Mouse (Mus musculus) testis, postnatal 14 days (tissue): Measurements from ENCODE around the gene Rfc5.

Experiments used
- DNase-seq: peaks from one replicate; pipeline ENCODE4 v3.0.0; 2021; ENCODE audit warnings: low spot score

Gene Rfc5

DNA sequence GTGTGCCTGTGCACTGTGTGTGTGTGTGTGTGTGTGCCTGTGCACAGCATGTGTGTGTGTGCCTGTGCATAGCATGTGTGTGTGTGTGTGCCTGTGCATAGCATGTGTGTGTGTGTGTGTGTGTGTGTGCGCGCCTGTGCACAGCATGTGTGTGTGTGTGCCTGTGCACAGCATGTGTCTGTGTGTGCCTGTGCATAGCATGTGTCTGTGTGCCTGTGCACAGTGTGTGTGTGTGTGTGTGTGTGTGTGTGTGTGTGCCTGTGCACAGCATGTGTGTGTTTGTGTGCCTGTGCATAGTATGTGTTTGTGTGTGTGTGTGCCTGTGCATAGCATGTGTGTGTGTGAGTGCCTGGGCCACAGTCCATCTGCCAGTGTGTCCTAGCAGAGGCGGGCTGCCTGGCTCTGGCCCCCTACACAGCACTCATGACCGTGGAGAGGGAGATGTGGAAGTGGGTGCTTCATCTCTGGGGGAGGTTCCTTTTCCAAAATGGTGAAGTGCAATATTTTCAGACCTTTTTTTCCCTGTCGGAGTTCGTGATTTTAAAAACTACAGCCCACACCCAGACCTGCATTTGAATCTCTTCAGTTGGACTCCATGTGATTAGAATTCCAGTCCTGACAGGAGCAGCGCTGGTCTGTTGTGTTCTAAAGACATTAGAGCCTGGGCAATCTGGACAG is 14.3 kb downstream of the Rfc5 start:
- DNase-seq = no peak

DNA sequence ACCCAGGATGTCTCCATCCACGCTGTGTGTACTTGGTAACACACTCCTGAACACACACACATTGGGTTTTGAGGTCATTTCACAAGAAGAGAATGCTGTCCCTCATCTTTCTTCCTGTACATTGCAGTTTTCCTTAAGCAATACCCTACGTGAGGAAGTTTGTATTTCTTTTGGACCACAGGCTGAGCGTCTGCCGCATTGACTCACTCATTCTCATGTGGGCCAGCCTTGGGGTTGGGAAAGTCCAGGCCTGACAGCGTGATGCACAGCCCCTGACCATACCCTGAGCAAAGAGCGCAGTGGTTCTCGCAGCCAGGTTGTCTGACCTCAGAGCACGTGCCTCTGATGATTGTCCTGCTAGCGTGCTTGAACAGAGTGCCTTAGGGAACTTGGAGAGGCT is 15.4 kb downstream of the Rfc5 start:
- no peak for DNase-seq

DNA sequence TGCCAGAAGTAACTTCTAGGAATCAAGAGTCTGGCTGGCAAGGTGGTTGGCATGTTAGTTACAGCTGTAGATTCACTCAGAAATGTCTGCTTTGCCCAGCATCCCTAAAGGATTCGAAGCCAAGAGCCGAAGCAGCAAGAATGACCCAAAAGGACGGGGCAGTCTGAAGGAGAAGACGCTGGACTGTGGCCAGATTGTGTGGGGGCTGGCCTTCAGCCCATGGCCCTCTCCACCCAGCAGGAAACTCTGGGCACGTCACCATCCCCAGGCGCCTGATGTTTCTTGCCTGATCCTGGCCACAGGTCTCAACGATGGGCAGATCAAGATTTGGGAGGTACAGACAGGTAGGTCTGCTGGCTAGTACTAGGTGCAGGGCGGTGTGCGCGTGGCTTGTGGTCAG is 18.3 kb downstream of the Rfc5 start:
- DNase-seq = no peak

DNA sequence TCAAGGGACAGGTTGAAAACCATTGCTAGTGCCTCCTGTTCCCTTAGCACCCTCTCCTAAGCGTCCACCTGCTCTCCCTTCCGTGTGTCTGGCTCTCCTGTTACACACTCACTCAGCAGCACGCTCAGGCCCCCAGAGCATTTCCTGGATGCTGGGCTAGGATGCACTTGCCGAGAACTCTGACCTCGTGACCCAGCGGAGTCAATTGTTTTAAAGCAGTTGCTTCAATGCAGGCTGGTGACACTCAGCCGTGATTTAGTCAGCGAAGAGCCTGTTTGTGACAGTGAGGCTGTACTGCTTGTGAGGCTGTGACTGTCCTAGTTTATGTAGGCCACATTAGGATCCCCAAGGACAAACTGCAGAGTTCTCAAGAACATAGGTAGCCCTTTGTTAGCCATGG is 21.6 kb downstream of the Rfc5 start:
- DNase-seq = no peak

DNA sequence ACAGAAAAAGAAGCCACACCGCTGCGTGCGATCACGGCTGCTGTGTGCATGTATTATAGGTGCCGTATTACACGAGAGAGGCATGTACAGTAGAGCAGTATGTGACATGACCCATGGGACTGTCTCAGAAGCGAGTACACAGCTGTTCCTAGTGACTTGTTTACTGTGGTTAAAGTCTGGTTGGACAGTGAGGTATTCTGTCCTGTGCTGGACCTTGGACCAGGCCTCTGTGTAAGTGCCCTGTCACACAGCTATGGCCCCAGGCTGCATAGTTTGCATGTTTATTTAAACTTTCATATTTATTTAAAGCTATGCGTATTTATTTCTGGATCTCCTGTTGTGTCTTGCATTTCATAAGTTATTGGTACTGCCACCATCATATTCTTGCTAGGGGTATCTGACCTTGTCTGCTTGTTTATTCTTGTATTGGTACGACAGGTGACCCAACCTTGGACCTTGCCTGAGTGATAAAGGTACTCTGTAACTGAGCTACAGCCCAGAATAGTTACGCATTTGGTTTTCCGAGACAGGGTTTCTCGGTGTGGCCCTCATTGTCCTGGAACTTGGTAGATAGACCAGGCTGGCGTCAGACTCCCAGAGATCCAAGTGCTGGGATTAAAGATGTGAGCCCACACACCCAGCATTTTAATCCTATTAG is 22.8 kb downstream of the Rfc5 start:
- DNase-seq = no peak

DNA sequence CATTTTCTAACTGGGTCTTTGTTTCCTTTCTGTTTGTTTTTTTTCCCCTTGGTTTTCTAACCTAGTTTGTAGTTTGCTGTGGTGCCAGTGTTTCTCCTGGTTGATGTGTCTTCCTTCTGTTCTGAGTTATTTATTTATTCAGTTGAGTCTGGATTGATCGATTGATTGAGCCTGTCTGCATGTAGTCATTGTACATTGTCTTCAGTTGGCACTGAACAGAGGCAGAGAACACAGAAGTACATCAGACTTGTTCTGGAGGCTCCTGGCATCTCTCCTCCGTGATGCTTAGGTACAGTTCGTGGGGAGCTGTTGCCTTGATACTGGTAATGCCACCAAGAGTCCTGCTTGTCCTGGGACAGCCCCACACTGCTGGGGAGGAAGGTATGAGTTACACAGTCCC is 24.0 kb downstream of the Rfc5 start:
- DNase-seq = no peak

DNA sequence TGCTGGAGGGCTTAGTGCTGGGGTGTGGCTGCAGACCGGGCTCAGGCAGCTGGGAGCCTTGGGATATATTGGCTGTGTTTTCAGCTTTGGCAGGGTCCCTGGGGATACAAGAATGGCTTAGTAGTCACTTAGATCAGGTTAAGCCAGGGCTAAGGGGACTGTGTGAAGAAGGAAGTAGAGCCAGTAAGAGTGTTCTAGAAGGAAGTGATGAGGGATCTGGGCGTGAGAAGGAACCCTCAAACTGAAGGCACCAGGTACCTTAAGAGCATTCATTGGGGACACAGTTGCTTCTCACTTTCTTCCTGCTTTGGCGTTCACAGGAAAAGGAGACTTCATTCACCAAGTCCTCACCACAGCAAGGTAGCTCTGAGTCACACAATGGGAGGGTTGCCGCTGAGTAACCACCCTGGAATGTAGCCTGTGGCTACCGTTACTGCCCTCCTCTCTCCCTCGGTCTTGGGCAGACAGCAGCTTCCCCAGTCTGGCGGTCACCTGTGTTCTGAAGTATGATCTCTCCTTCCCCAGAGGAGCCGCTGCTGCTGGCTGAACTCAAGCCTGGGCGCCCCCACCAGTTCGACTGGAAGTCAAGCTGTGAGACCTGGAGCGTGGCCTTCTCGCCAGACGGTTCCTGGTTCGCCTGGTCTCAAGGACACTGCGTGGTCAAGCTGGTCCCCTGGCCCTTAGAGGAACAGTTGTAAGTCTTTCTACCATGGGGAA is 25.6 kb downstream of the Rfc5 start:
- DNase-seq = no peak

DNA sequence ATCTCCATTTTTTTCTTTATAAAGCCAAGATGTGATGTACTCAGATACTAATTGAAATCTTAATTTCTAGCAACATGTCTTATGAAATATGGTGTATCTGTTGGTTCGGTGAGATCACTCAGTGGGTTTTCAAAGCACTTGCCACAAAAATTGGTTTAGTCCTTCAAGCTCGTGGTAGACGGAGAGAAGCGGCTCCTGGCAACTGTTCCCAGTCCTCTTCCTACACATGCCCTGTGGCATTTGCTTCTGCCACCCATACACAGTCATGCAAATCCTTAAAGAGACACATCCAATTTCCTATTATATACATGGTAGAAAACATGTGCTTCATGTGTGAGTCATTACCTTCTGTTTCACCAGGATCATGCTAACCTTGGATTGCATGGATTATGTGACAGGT is 27.3 kb downstream of the Rfc5 start:
- no peak for DNase-seq

DNA sequence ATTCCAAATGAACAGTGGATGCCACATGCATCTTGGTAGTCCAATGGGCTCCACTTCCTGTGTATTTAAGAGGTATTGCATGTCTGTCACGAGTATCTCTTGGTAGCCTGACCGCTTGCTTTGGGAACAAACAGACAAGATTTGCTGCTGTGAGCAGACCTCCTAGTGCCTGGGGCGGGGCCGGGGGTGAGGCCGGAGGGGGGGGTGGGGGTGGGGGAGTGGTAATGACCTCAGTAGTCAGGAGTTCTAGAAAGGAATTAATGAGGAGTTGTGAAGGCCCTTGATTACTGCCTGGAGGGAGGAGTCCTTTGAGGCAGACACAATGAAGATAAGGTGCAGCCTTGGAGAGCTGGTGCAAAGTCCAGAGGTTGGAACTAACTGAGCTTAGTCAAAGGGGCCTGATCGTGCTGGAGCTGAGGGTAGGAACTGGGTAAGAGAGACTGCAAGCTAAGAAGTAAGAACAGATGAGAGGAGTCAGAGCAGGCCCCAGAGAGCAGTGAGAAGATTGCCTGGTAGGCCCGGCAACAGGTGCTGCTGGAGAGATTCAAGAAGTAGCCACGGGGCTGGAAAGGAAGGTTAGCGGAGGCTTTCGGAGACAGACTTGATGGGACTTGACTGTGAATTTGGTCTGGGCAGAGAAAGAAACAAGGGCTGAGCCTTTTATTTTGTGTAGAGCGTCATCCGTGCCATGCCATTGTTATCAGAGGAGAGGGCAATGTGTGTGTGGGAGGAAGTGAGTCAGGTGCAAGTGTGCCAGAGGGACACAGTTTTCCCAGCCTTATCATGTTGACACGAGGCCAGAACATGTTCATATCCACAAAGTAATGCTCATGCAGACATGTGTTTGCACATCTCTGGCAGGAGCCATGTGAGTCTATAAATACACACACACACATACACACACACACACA is 28.0 kb downstream of the Rfc5 start:
- DNase-seq = peak; percentile 66

DNA sequence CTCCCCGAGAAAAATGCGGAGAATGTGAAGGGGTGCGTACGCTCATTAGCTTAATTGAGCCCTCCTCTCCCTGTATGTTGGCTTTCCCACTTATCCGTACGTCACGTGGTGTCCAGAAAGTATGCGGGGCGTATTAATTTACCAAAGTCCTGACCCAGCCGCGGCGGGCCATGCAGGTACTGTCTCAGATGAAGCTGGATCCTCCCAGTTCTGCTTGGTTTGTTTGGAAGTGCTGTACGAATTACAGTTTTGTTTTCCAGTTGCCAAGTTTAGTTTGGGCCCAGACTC is 28.7 kb downstream of the Rfc5 start:
- DNase-seq = no peak

DNA sequence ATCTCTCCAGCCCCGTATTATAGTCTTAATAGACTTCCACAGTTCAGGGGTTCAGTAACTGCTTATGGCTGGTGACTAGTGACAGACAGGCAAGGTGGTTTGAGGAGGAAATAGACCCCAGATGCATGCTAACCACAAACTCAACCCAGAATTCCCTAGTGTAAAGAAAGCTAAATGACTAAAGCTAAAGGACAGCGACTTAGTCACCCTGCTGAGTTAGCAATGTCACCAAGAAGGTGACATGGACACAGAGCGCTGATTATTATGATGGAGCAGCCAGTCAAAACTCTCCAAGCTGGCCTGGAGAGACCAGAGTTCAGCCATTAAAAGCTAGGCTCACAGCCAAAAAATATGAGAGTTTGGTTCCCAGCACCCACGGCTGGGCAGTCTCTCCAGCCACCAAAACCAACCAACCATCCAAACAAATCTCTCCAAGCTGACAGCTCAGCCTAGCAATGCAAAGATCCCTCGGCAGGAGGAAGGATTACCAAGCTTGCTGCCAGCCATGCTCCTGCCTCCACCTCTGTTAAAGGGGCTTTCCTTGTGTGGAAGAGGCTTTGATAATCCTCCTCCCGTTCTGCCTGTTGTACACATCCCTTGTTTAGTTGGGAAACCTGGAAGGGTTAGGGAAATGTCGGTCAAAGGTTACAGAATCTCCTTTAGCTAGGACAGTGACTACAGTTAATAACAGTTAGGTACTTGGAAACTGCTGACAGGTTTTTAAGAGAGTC is 29.2 kb downstream of the Rfc5 start:
- no peak for DNase-seq

DNA sequence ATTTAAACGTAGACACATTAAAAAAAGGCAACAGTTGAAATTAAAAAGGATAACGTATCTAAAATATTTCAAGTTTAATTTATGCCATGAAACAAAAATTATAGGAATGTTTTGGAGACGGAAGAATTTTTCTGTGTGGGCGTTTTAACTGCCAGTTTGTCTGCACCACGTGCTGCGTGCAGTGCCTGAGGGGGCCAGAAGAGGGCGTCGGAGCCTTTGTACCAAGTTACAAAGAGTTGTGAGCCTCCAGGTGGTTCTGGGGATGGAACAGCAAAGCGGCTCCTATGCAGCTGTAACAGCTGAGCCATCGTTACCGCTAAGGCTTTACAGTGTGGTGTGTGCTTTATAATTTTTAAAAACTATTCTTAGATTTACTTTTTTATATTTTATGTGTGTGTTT is 30.1 kb downstream of the Rfc5 start:
- peak; percentile 84 for DNase-seq

DNA sequence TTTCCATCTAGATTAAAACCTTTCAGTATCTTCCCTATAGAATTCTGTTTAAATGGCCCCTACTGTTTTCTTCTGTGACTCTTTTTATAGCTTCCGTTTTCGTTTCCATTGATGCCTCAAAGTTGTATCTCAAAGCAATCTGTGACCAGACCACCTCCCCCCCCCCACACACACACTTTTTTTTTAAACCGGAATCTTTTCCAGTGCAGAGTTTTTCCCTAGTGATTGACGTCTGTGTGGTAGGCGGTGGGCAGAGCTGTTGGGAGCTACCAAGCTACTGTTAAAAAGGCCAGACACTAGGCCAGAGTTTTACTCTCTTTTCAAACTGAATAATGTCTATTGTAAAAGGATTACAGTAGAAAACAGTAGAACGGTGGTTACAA is 30.6 kb downstream of the Rfc5 start:
- no peak for DNase-seq

DNA sequence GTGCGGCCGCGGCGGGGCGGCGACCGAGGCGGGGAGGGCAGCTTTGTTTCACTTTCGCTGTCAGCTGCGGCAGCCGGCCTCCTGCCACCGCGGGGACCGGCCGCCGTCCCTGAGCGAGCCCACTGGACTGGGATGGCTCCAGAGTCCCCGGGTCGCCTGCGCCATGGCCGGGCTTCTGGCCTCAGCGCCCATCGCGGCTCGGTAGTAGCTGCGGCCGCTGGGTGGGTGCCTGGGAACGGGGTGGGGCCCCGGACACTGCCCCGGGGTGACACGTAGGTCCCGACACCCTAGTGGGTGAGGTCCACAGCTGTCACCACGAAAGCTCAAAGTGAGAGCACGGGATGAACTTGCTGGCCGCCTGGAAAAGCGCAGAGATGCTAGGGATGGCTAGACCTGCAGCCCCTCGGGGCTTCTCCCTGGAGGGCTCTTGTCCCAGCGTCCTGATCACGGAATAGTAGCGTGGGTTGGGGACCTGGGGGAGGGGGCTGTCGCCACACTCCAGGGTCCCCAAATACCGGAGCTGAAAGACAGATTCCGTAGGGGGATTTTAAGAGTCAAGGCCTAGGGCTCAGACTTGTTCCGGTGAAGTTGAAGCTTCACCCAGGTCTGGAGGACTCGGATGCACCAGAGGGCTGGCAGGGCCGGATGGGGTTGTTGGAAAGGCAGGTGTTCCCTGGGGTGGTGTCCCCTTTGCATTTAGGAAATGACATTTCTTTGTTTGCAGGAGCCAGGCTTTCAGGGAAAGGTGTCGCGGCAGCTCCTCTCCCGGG is 31.2 kb downstream of the Rfc5 start:
- peak; percentile 42 for DNase-seq

DNA sequence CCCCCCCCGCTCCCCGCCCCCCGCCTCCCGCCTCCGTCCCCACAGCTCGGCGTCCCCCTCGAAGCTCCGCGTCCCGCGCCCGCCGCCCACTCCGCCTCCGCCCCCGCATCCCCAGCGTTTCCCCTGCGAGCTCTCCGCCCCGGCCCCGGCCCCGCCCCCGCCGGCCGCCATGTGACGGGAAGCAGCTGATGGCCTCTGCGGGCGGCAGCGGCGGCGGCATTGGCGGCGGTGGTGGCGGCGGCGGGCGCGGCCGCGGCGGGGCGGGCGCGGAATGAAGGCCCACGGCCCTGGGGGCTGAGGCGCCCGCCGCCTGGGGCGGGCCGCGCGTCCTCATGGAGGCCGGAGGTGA is 31.7 kb downstream of the Rfc5 start, which contains the start of gene Wsb2:
TSS of gene Wsb2 (plus strand) at position 176 of the 349 bp plus-strand sequence.
- DNase-seq = peak; percentile 86

DNA sequence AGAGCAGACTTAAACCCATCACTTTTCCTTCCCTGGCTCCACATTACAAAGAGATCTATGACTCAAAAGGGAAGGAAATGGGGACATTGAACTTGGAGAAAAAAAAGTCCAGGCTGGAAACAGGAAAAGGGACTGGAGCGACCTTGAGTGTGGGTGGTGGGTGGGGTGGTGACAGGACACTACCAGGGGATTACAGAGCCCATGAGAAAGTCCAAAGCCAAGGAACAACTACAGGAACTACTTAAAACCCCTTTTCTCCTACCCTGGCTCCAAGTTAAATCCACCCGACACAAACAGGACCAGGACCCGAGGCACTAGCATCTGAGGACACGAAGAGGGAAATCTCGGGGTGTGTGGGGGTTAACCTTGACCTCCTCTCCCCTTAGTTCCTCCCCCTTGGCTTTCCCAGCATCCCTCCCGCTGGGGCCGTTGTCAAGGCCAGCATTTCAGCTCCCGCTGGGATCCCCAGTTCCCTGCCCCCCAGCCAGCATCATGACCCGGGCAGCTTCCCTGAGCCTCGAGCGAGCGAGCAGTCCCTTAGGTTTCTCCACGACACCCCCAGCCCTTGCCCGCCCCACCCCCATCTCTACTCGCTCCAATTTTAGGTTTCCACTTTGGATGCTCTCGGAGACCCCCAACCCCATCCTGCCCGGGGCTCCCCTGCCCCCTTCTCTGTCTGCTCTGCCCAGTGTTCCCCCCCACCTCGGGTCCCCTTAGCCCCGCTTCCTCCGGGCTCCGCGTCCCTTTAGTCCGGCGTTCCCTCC is 32.3 kb downstream of the Rfc5 start:
- peak; percentile 82 for DNase-seq

DNA sequence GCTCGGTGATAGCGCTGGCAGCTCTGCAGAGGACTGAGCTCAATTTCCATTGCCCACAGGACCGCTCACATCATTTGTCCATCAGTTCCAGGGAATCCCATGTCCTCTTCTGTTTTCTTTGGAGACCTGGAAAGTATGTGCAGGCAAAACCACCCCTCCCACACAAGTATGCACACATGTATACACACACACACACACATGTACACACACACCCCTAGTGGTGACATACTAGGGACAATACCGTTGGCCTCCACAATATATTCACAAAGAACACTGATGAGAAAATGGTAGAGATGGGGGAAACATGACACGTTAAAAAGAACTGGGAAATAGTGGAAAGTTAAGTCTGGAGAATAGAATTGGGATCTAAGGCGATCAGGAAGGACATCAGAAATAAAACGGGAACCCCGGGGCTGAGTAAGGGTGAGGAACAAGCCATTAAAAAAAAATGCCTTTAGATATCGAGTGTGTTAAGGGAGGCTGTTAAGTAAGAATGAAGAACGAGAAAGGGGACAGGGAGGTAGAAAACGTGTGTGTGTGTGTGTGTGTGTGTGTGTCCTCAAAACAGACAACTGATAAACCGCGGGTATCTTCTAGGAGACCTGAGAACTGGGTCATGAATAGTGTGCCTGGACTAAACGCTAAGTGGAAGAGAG is 33.1 kb downstream of the Rfc5 start:
- no peak for DNase-seq

DNA sequence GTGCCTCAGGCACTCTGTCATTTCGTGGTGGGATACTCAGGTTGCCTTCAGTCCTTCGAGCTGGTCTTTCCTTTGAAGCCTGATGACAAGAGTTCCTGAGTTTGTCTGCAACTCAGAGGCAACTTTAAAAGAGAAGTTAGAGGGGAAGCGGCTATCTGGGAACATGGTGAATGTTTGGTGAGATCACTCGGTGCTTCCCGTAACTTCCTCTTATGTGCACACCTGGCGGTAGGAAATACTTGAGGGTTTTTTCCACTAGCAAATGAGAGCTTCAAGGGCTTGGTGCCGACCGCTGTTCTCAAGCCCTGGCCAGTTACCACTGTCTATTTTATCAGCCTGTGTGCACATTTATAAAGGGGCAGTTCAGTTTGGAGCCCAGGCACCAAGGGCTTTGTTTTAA is 34.7 kb downstream of the Rfc5 start:
- DNase-seq = no peak

DNA sequence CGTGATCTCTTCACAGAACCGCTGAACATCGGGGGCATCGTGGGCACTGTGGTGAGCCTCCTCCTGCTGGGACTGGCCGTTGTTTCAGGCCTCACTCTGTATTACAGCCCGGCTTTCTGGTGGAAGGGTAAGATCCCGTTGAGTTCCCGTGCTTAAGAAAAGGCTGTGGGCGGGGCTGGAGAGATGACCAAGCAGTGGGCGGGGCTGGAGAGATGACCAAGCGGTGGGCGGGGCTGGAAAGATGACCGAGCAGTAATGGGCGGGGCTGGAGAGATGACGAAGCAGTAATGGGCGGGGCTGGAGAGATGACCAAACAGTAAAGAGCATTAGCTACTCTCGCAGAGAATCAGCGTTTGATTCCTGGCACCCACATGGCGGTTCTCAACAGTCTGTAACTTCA is 40.6 kb downstream of the Rfc5 start:
- DNase-seq = peak; percentile 89

DNA sequence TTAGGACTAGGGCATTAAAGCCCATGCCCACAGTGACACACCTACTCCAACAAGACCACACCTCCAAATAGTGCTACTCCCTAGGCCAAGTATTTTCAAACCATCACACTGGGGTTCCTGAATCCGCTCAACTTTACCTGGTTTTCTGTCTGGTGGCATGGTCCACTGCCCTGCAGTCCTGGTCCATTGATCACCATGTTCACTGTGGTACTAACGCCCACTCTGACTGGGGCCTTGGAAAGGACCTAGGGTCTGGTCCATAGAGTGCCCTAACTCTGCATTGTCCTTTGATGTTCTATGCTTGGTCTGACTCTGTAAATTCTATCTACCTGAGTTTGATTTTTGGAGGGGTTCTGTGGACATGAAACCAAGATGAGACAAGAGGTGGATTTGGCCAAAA is 41.0 kb downstream of the Rfc5 start:
- DNase-seq = no peak
